Mouse (Mus musculus): ENCODE data around the gene Sytl3.

DNA sequence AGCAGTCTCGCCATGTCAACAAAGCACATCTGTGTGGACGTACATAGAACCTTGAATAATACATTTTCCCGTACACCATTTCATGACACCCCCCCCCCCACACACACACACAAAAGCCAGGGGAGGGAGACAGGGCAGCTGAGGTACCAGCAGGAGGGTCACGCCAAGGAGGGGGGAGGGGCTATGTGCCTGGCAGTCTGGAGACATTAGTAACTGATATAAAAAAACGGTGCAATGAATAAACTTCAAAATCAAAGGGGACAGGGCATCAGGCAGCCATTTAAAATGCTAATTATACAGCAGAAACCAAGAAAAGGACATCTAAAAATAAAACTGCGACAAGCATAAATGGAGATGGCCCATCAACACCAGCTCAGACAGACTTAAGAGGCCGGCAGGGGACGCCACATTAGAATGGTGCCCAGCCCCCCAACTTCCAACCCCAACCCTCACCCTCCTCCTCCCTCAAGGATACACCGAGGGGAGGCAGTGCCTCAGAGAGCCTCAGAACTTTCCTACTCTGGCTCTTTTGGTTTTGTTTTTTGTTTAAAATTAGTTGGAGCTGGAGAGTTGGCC is 100.9 kb downstream of the Sytl3 start:
- TF ChIP-seq CTCF (IDR thresholded peaks at IDR 0.05; ENCODE audit: borderline replicate concordance, extremely low read depth, insufficient read depth, insufficient read length) (no peak), POLR2A (IDR thresholded peaks at IDR 0.05; ENCODE audit: borderline replicate concordance, extremely low read depth, insufficient read depth, insufficient read length, poor library complexity, severe bottlenecking) (no peak)

Measured in brain, embryonic 14.5 days (tissue).